Mouse (Mus musculus): ENCODE data around the gene Ing2. TPM values are rescaled to one million over a fixed set of nuclear protein-coding genes. Genes with fewer than 3 reads are reported as not detected.

Ing2 gene
- 9.0 and 19.8 TPM in 2 replicates for polyA plus RNA-seq (2012; rRNA removed)
- polyA plus RNA-seq (2014; fragmentation: Nextera tagmentation; extraction: Ambion mirVana) = 12.1 and 13.2 TPM in 2 replicates

DNA sequence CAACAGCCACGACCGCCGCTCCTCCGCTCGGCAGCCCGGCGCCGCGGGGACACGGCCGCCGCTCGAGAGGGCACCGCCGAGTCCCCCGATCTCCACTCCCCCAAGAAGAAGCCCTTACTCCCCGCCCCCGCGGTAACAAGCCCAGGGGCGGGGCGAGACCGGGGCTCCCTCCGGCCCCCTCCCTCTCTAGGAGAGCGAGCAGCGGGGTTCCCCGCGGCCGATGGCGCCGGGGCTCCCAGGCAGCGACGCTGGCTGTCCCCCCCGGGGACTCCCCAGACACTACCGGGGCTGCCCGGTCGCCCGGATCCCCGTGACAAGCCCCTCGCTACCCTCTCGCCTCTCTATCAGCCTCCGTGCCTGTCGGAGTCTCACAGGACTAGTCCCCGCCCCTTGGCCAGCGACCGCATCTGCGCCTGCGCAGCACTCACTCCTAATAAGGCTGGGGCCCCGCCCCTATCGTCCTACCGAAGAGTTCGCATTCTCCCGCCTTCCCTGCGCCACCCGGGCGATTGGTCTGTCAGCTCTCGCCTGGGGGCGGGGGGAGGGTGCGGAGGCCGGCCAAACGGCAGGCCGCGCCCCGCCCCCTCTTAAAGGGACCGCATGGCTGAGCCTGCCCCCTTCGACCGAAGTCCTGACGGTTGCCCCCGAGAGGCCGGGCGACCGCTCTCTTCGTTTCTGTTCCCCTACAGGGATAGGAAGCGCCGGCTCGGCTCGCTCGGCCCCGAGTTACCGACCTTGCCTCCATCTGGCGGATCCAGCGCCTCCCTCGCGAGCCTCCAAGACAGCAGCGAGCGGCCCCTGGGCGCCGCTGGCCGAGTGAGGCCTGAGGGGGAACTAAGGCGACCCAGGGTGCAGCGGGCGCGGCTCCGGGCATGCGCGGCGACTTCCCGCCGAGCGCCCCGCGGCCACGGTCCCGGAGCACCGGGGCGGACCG is at the start of gene Ing2:
Gene Ing2, minus strand, starts transcription at position 780 of the 934 bp plus-strand sequence.
- Histone ChIP-seq H3K27me3 (ENCODE audit: control insufficient read depth, insufficient read depth, low read length) (no peaks in the 10 kb centered on the region), H3K4me3 (replicated peaks; ENCODE audit: low read length) (peak within 1 kb of the TSS; percentile 89), H3K27ac (replicated peaks; ENCODE audit: low read depth, low read length) (peak within 1 kb of the TSS; percentile 91), H3K36me3 (ENCODE audit: control insufficient read depth, insufficient read depth, low read length) (no peaks in the 10 kb centered on the region), H3K9me3 (ENCODE audit: control insufficient read depth, low read length) (no peaks in the 10 kb centered on the region), H3K4me2 (replicated peaks; ENCODE audit: low read depth, low read length, severe bottlenecking) (peak within 1 kb of the TSS; percentile 64), H3K4me1 (ENCODE audit: control insufficient read depth, insufficient read depth, low read length) (peaks cover 11% of the 10 kb centered on the region), H3K9ac (ENCODE audit: low read depth, low read length, severe bottlenecking) (peak within 1 kb of the TSS; percentile 84)
- TF ChIP-seq POLR2A (IDR thresholded peaks at IDR 0.05; ENCODE audit: borderline replicate concordance, extremely low read depth, insufficient read depth, insufficient read length) = peak; percentile 55; the same call in 1 of the 2 replicates
- ATAC-seq (ENCODE audit: low FRiP score, low read depth) (peak; percentile 92), DNase-seq (ENCODE audit: low spot score) (peak; percentile 100)
- WGBS = 1% methylated on average over 64 of the region's 106 CpGs

DNA sequence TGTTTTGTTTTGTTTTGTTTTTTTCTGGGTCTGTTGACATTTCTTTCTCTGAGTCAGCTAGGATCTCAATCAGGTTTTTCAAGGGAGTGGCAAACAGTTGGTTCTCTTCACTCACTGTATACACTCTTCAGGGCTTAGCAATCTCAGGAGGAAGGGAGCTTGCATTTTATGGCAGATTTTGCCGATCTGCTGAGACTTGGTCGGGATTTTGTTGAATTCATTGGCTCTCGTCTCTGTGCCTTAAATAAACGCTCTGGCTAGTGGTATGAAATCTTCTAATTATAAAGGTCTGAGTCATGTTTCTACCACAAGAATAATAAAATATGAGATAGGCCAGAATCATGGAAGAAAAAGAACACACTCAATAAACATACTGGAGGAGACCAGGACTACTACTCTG is 46.3 kb upstream of the Ing2 start:
- no peak overlapping the region for H3K4me2 ChIP-seq (replicated peaks; ENCODE audit: low read depth, low read length, severe bottlenecking)
- TF ChIP-seq POLR2A (IDR thresholded peaks at IDR 0.05; ENCODE audit: borderline replicate concordance, extremely low read depth, insufficient read depth, insufficient read length) = no peak

DNA sequence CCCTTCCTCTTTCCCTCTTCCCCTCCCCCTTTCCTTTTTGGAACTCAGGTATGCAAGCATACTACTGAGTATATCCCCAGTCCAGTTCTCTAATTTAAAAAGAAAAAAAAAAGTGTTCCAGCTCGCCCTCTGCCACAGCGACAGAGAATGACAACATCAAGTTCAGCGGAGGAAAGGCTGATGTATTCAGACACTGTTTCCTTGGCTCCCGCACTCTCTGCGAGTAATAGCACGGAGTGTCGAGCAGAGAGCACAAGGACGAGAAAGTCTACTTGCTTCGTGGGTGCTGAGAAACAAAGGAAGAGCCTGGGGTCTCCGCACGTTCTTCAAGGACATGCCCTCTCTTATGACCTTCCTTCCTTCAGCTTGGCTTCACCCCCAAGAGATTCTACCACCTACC is 43.3 kb upstream of the Ing2 start:
- no peak overlapping the region for H3K4me3 ChIP-seq (replicated peaks; ENCODE audit: low read length)
- no peak for ATAC-seq (ENCODE audit: low FRiP score, low read depth)
- H3K36me3 ChIP-seq (ENCODE audit: control insufficient read depth, insufficient read depth, low read length) = no peaks in the 10 kb centered on the region
- H3K27ac ChIP-seq (replicated peaks; ENCODE audit: low read depth, low read length) = no peak overlapping the region
- no peaks in the 10 kb centered on the region for H3K27me3 ChIP-seq (ENCODE audit: control insufficient read depth, insufficient read depth, low read length)
- H3K9me3 ChIP-seq (ENCODE audit: control insufficient read depth, low read length) = no peaks in the 10 kb centered on the region
- no peak overlapping the region for H3K9ac ChIP-seq (ENCODE audit: low read depth, low read length, severe bottlenecking)
- no peak overlapping the region for H3K4me2 ChIP-seq (replicated peaks; ENCODE audit: low read depth, low read length, severe bottlenecking)
- peaks cover 3% of the 10 kb centered on the region; the same call in 1 of the 2 replicates for H3K4me1 ChIP-seq (ENCODE audit: control insufficient read depth, insufficient read depth, low read length)
- DNase-seq (ENCODE audit: low spot score) = no peak
- no peak for TF ChIP-seq POLR2A (IDR thresholded peaks at IDR 0.05; ENCODE audit: borderline replicate concordance, extremely low read depth, insufficient read depth, insufficient read length)
- WGBS = 28% methylated on average over 11 of the region's 11 CpGs

More for the DNA sequence above, 46.3 kb upstream of the Ing2 start:
- Histone ChIP-seq H3K27ac (replicated peaks; ENCODE audit: low read depth, low read length) (no peak overlapping the region), H3K9ac (ENCODE audit: low read depth, low read length, severe bottlenecking) (no peak overlapping the region), H3K27me3 (ENCODE audit: control insufficient read depth, insufficient read depth, low read length) (no peaks in the 10 kb centered on the region), H3K4me3 (replicated peaks; ENCODE audit: low read length) (no peak overlapping the region), H3K9me3 (ENCODE audit: control insufficient read depth, low read length) (no peaks in the 10 kb centered on the region), H3K36me3 (ENCODE audit: control insufficient read depth, insufficient read depth, low read length) (no peaks in the 10 kb centered on the region), H3K4me1 (ENCODE audit: control insufficient read depth, insufficient read depth, low read length) (no peaks in the 10 kb centered on the region)
- WGBS = 57% methylated on average over 4 of the region's 4 CpGs
- DNase-seq (ENCODE audit: low spot score) (no peak), ATAC-seq (ENCODE audit: low FRiP score, low read depth) (no peak)

DNA sequence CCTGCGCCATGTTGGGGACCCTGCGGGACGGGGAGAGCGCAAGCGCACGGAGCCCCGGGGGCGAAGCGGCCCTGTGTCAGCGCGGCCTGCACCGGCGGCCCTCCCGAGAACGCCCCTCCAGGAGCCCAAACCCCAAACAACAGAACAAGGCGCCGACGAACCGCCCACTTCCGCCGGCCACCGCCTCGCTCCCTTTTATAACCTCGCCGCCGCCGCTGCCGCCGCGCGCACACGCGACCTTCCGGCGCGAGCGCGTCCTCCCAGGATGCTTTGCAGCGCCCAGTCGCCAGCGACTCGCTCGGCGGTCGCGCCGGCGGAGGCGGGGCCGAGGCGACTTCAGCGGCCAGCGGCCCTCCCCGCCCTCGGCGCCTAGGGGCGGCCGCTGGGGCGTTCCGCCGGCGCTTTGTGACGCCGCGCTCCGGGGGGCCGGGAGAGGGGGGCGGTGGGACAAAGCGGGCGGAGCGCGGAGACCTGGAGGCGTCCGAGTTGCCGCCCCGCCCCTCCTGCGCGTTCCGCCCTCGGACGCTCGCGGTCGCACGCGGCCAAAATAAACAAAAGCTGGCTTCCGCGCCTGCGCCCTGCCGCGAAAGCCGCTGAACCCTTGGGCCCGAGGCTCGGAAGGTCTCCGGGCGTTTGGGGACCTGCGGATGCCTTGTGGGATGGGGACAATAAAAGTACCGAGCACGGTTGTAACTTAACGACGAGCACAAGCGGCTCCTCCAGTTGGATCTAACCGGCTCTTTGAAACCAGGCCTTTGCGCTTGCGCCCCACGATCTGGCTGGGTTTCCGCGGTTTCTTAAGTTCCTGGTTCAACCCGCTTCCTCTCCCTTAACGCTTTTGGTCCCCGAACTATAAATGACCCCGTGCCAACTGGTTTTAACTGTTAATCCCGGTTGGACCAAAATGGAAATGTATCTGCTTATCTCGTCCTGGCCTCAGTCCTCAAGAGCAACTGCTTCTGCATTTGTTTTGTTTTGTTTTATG is 38.7 kb upstream of the Ing2 start, which contains the start of gene Cdkn2aip:
Gene Cdkn2aip, minus strand, starts transcription at position 172 of the 985 bp plus-strand sequence.
- peak within 1 kb of the TSS; percentile 94 for H3K27ac ChIP-seq (replicated peaks; ENCODE audit: low read depth, low read length)
- H3K36me3 ChIP-seq (ENCODE audit: control insufficient read depth, insufficient read depth, low read length) = peaks cover 17% of the 10 kb centered on the region
- peak; percentile 96 for ATAC-seq (ENCODE audit: low FRiP score, low read depth)
- no peaks in the 10 kb centered on the region for H3K27me3 ChIP-seq (ENCODE audit: control insufficient read depth, insufficient read depth, low read length)
- peak within 1 kb of the TSS; percentile 77 for H3K4me2 ChIP-seq (replicated peaks; ENCODE audit: low read depth, low read length, severe bottlenecking)
- H3K4me1 ChIP-seq (ENCODE audit: control insufficient read depth, insufficient read depth, low read length) = peaks cover 3% of the 10 kb centered on the region; the same call in 1 of the 2 replicates
- TF ChIP-seq POLR2A (IDR thresholded peaks at IDR 0.05; ENCODE audit: borderline replicate concordance, extremely low read depth, insufficient read depth, insufficient read length) = peak; percentile 88; the same call in 1 of the 2 replicates
- peak; percentile 94 for DNase-seq (ENCODE audit: low spot score)
- peak within 1 kb of the TSS; percentile 96 for H3K4me3 ChIP-seq (replicated peaks; ENCODE audit: low read length)
- H3K9ac ChIP-seq (ENCODE audit: low read depth, low read length, severe bottlenecking) = peak within 1 kb of the TSS; percentile 83
- under 1% methylated on average over 100 of the region's 114 CpGs for WGBS
- no peaks in the 10 kb centered on the region for H3K9me3 ChIP-seq (ENCODE audit: control insufficient read depth, low read length)

All from limb, embryonic 14.5 days (tissue).